ENCODE assay signal across 23 mouse cellular contexts in the genomic region with DNA sequence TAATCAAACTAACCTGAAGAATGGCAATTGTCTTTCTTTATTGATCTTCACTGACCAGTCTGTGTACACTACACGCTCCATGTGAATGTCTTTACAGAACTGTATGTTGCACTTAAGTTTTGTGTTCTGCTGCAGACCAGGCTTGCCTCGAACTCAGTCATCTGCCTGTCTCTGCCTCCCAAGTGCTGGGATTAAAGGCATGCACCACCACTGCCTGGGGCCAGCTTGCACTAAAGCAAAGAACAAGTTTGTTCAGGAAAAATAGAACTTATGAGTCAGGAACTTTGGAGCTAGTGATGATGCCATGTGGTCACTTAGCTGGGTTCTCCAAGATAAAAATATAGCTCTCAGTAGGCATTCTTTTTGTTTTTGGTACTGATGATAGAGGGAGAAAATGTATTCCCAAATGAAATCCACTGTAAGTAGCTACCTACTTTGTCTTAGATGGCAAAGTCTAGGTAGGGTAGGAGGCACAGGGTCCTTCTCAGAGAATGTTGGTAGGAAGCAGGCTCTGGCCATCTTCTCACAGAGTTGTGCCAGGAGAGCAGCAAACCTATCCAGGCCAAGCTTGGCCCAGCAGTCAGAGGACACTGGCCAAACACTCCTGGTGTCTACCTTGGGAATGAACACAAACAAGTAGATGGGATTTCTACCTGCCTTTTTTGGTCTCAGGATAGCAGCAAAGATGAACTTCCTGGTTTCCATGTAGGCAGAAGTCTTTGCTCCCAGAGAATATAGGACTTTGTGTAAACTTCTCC. TPM values are rescaled to one million over a fixed set of nuclear protein-coding genes. Genes with fewer than 3 reads are reported as not detected.
"Had no signal": no experiment of that assay in that cellular context is flagged by ENCODE, and none has a peak within 500 bp of the region (broad histone marks: within the 10 kb centered on the region; RNA-seq: fewer than 3 reads in every experiment).

No protein-coding gene starts in this region.

- H3K4me3 ChIP-seq: liver, embryonic 13.5 days; liver, embryonic 15.5 days; lung, embryonic 15.5 days; megakaryocyte, embryonic 14.5 days; midbrain, embryonic 13.5 days; midbrain, embryonic 15.5 days; neural tube, embryonic 12.5 days; stomach, embryonic 15.5 days had no signal

- H3K9me3 ChIP-seq: liver, embryonic 13.5 days; liver, embryonic 15.5 days; lung, embryonic 15.5 days; megakaryocyte, embryonic 14.5 days; midbrain, embryonic 13.5 days; midbrain, embryonic 15.5 days; neural tube, embryonic 12.5 days; stomach, embryonic 15.5 days had no signal

- ATAC-seq: liver, postnatal 0 days; midbrain, embryonic 13.5 days; midbrain, embryonic 15.5 days had no signal

- H3K27me3 ChIP-seq: liver, embryonic 13.5 days; liver, embryonic 15.5 days; lung, embryonic 15.5 days; megakaryocyte, embryonic 14.5 days; midbrain, embryonic 13.5 days; midbrain, embryonic 15.5 days; neural tube, embryonic 12.5 days; stomach, embryonic 15.5 days had no signal

- H3K36me3 ChIP-seq: liver, embryonic 13.5 days; liver, embryonic 15.5 days; lung, embryonic 15.5 days; midbrain, embryonic 13.5 days; midbrain, embryonic 15.5 days; neural tube, embryonic 12.5 days; stomach, embryonic 15.5 days had no signal

- DNase-seq: liver, embryonic 13.5 days; liver, postnatal 0 days; lung, adult 2 months; lung, postnatal 10 days; lung, postnatal 36 days; right cerebral cortex, postnatal 14 days; thymus, adult 2 months; thymus, postnatal 25 days; thymus, postnatal 4 days had no signal

- H3K9ac ChIP-seq: liver, embryonic 13.5 days; liver, embryonic 15.5 days; liver, postnatal 0 days; lung, embryonic 15.5 days; midbrain, embryonic 13.5 days; midbrain, embryonic 15.5 days; neural tube, embryonic 12.5 days; stomach, embryonic 15.5 days had no signal

- H3K4me1 ChIP-seq: liver, embryonic 13.5 days; liver, embryonic 15.5 days; lung, embryonic 15.5 days; megakaryocyte, embryonic 14.5 days; midbrain, embryonic 13.5 days; midbrain, embryonic 15.5 days; neural tube, embryonic 12.5 days; stomach, embryonic 15.5 days had no signal

- H3K27ac ChIP-seq: liver, embryonic 13.5 days; liver, embryonic 15.5 days; lung, embryonic 15.5 days; macrophage; midbrain, embryonic 13.5 days; midbrain, embryonic 15.5 days; neural tube, embryonic 12.5 days; stomach, embryonic 15.5 days; stomach, postnatal 0 days had no signal

- H3K4me2 ChIP-seq: liver, embryonic 13.5 days; liver, embryonic 15.5 days; lung, embryonic 15.5 days; midbrain, embryonic 11.5 days; midbrain, embryonic 13.5 days; midbrain, embryonic 15.5 days; neural tube, embryonic 12.5 days; stomach, embryonic 15.5 days had no signal

RNA-seq across cellular contexts. Expression of gene AW822073, which starts 14.8 kb away (rescaled TPM):
- polyA plus RNA-seq: liver, embryonic 13.5 days; liver, embryonic 15.5 days; liver, postnatal 0 days; lung, adult 2 months; lung, embryonic 15.5 days; macrophage; midbrain, embryonic 11.5 days; midbrain, embryonic 13.5 days; midbrain, embryonic 15.5 days; midbrain, postnatal 0 days; neural tube, embryonic 12.5 days; neural tube, embryonic 14.5 days; spleen, adult 2 months; stomach, embryonic 15.5 days; stomach, postnatal 0 days; thymus, adult 2 months; urinary bladder, adult 2 months had no signal

RNA-seq across cellular contexts. Expression of gene Duxf3, which starts 22.6 kb away (rescaled TPM):
- polyA plus RNA-seq: liver, embryonic 13.5 days; liver, embryonic 15.5 days; liver, postnatal 0 days; lung, adult 2 months; lung, embryonic 15.5 days; macrophage; midbrain, embryonic 11.5 days; midbrain, embryonic 13.5 days; midbrain, embryonic 15.5 days; midbrain, postnatal 0 days; neural tube, embryonic 12.5 days; neural tube, embryonic 14.5 days; spleen, adult 2 months; stomach, embryonic 15.5 days; stomach, postnatal 0 days; thymus, adult 2 months; urinary bladder, adult 2 months had no signal

RNA-seq across cellular contexts. Expression of gene Gm4981, which starts 26.6 kb away (rescaled TPM):
- polyA plus RNA-seq: liver, embryonic 13.5 days; liver, embryonic 15.5 days; liver, postnatal 0 days; lung, adult 2 months; lung, embryonic 15.5 days; macrophage; midbrain, embryonic 11.5 days; midbrain, embryonic 13.5 days; midbrain, embryonic 15.5 days; midbrain, postnatal 0 days; neural tube, embryonic 12.5 days; neural tube, embryonic 14.5 days; spleen, adult 2 months; stomach, embryonic 15.5 days; stomach, postnatal 0 days; thymus, adult 2 months; urinary bladder, adult 2 months had no signal
